Mouse (Mus musculus): ENCODE data around the gene Sp110.
"Not testable (repeated sequence)": the region's sequence is repeated elsewhere in the genome, so short reads cannot be mapped to it uniquely, and the experiment has no call there.

Sp110 gene

DNA sequence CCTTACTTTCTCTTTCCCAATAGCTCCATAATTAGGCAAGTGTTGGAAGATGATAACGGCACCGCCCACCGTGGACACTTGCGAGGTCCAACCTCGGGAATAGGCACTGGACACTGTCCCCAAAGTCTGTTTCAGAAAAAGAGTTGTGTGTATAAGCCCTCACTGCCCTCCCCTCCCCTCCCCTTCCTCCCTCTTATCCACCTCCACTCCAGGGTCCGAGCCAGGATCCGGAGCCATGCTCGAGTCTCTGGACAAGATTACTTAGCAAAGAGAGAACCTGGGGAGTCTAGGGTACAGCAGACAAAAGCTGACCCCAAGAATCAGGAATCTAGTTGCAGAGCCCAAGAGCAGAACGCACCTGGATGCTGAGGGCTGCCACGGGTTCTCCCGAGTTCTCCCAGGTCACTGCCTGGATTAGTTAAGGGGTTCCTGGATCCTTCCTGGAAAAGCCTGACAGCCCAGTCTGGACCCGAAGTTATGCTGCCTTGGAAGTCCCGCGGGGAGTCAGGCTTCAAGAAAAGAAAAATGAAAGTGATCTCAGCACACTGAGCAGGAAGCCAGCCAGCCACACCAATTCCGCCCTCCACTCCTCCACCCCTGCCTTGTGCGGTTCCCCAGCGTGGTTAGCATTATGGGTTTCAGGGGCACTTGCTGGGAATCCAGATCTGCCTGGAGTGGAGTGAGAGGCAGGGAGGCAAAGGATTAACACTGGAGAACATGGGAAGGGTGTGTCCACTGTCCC lies at the start of gene Sp110:
Gene Sp110 (minus strand): TSS at position 547 of the 742 bp plus-strand sequence.
- DNase-seq (ENCODE audit: low spot score in 2 of 2), result not testable (repeated sequence)

DNA sequence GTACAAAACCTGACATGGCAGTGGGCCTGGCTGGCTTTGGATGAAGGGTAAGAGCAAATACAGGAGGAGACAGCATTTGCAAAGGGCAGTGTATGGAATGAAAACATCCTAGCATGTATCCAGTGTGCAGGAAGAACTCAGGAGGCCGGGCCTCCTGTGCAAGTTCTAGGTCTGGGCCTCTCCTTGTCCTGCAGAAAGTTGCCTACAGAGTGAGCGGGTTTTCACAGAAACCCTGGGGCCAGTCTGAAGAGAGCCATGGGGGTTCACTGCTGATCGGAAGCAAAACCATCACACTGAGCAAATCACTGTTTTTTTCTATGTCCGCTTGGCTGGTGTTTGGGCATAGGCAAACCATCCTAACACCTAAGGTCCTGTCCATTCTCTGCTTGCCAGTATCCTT lies 39.5 kb upstream of the Sp110 start:
- DNase-seq (ENCODE audit: low spot score in 2 of 2), result not testable (repeated sequence)

DNA sequence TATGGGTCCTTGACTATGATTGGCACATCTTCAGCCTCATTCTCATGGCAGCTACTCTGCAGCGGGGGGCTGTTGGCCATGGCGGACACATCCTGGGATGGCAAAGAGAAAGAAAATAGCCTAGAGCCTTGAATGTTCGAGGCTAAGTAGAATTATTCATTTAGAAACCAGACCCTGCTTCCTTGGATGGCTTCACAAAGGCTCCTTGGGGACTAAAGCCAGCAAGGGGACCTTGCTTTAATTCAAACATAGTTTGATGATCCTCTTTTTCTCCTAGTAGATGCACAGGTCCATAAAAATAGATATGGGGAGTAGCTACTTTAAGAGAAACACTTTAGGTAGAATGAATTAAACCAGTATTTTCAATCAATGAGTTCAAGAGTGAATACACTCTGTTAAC lies 38.3 kb upstream of the Sp110 start:
- DNase-seq (ENCODE audit: low spot score in 2 of 2), result not testable (repeated sequence)

DNA sequence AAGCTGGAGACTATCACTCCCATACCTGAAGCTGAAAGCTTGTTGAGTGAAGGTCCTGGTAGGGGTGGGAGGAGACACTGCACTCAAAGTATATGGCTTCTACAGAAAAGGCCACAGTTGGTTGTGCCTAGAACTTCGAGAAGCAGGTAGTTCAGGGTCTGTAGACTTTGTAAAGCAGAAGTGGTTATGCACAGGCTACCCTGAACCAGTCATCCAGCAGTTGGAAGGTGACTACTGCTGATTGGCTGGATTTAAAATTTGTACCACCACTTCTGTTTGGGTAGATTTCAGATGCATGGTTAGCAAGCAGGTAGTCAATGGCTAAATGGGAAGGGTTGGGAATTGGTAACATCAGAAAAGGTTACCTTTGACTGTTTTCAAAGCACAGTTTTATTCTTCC lies 20.1 kb upstream of the Sp110 start:
- not testable (repeated sequence) for DNase-seq (ENCODE audit: low spot score in 2 of 2)

DNA sequence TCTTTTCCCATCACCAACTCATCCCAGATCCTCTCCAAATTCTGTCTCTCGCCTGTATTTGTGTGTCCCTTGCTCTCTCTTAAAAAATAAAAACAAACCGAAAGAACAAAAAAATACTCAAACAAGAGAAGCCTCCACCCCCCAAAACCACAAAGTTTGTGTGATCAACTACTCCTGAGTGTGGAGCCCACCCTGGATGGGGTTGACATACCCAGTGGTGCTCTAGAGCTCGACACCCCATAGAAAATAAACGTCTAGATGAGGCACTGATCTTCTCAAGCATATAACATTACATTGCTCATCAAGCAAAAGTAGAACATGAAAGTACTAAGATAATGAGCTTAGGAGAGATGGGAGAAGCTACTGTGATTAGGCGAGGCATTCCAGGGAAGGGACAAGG lies 18.5 kb upstream of the Sp110 start:
- not testable (repeated sequence) for DNase-seq (ENCODE audit: low spot score in 2 of 2)

DNA sequence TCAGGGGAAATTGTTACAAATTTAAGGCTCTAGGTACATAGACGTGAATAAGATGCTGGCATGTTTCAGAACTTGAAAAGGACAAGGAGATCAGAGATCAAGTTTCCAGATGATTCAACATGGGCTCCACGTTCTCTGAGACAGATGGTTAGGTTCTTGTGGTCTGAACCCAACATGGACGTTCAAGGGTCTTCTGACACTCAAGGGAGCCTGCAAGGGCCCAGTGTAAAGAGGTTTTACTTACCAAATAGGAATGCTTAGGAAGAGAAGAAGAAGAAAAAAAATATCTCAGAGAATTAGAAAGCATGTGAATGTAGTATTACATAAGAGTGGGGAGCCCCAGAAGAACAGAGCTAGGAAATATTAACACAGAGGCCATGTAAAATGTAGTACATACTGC lies 17.2 kb upstream of the Sp110 start:
- DNase-seq (ENCODE audit: low spot score in 2 of 2), result not testable (repeated sequence)

DNA sequence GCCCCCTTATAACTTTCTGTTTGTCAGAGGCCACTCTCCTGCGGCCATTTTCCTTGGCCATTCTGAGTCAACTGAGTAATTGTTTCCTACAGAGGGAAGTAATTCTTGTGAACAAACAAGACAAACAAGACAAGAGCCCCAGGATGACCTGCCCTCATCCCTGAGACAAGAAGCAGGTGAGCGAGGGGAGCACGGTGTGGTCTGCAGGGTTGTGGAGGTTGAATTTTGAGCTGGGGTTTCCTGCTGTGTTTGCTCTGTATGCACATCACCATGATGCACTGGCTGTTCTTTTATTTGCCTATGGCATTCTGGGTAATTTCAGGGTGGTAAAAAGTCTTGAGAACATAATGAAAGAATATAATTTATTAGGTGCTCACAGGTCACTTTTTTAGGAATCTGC lies 16.5 kb upstream of the Sp110 start:
- not testable (repeated sequence) for DNase-seq (ENCODE audit: low spot score in 2 of 2)

DNA sequence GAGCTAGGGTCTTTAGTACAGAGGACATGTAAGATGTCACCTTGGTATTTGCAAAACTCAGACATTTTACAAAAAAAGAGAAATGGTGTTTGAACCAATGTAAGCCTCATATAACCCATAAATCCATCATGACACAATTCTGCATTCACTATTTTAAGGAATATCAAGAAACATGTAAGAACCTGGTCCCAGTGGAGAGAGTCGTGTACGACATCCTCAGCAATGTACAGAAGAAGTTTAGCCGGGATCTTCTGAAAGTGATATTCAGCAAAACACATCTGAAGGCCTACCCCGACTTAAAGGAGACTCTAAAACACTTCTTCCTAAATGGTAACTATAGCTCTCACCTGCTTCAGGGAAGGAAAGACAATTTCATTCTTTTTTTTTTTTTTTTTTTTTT lies 12.0 kb upstream of the Sp110 start:
- not testable (repeated sequence) for DNase-seq (ENCODE audit: low spot score in 2 of 2)

DNA sequence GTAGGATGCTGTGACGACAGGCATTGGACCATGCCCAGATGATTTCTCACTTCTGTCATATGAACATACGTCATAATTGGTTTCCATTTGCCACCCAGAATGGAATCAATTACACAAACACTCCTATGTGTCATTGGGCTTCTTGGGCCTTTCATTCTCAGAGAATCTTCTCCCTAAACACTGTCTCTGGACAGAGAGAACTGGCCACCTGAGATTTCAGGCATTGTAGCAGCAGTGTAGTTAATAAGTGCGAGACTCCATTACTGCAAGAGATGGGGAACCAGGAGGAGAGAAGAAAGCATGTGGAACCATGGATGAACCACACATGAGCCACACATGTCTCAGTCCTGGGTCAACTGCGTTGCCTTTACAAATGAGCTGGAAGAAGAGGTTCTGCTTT lies 9.7 kb upstream of the Sp110 start:
- DNase-seq (ENCODE audit: low spot score in 2 of 2), result not testable (repeated sequence)

DNA sequence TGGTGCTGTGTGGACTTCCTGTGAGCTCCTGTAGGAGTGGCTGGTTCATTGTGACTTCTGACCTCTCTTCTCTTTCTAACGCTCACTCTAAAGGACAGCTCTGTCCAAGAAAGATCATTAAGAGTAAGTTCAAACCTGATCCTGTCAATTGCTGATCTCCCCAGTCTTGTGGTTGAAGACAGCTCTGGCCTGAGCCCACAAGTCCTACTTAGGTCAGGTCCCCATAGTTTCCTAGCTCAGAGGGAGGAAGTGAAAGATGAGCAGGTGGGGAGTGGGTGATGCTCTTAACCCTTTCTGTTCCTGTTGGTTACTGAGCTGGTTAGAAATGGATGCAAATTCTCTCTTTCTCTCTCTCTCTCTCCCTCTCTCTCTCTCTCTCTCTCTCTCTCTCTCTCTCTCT lies 5.7 kb upstream of the Sp110 start:
- not testable (repeated sequence) for DNase-seq (ENCODE audit: low spot score in 2 of 2)

DNA sequence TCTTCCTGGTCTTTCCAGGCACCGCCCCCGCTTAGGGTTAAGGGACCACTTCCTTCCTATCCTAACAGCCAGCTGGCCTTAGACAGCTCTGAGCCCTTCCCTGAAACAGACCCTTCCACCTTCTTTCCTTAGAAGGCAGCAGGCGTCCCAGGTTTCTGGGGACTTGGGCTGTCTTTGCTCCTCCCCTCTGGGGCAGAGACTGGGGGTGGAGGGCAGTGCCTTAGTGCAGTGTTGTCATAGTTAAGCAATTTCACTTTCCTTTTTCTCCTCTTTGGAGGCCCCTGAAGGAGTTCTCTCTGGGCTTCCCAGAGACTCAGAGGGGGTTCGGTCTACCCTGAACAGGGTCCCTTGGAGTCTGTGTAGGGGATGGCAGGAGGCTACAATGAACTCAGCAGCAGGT lies 2.2 kb upstream of the Sp110 start:
- not testable (repeated sequence) for DNase-seq (ENCODE audit: low spot score in 2 of 2)

DNA sequence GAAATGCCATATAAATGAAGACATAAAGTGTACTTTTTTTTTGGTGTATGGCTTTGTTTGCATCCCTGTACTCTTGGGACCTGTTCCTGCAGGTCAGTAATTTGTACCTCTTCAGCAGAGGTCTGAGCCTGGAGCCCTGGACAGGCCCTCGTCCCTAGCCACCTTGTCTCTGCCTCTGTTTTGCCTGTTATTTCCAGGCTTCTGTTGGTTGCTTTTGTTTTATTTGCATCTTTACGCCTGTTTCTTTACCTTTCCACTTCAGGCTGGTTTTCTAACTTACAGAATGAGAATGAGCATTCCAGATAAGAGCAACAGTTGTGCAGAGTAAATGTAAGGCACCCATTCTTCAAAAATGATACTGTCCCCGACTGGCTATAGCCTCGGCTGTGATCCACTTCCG lies 1.5 kb upstream of the Sp110 start, which contains the start of gene Sp140:
Gene Sp140 (plus strand): TSS at position 301 of the 400 bp plus-strand sequence.
- not testable (repeated sequence) for DNase-seq (ENCODE audit: low spot score in 2 of 2)

DNA sequence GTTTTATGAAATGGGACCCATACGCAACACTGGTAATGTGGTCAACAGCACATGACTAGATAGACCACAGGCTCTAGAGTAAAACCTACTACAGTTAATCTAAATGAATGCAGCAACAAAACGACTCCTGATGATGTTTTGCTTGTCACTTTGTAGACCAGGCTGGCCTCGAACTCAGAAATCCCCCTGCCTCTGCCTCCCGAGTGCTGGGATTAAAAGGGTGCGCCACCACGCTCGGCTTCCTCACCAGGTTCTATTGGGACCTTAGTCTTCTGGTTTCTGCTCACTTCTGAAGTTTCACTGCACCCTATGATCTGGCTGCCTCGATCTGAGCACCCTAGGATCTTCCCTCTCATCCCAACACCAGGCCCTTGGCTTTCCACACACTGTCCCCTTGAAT lies 6.1 kb downstream of the Sp110 start:
- not testable (repeated sequence) for DNase-seq (ENCODE audit: low spot score in 2 of 2)

DNA sequence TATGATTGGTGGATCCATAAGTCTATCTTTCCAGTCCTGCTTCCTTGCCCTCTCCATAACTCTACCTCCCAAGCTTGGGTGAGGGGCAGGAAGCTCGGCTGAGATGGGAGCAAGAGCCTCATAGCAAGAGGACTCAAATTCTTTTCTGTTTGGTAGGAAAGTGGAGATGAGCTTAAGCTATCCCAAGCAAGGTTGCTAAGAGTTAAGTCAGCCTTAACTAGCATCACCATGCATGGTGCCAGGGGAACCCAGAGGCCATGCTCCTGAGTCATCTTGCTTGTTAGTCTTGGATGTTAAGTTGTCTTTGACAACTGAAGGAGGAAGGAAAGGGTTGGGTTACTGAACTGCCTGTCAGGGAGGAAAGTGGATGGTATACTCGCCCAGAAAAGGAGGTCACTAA lies 9.9 kb downstream of the Sp110 start:
- DNase-seq (ENCODE audit: low spot score in 2 of 2), result not testable (repeated sequence)

DNA sequence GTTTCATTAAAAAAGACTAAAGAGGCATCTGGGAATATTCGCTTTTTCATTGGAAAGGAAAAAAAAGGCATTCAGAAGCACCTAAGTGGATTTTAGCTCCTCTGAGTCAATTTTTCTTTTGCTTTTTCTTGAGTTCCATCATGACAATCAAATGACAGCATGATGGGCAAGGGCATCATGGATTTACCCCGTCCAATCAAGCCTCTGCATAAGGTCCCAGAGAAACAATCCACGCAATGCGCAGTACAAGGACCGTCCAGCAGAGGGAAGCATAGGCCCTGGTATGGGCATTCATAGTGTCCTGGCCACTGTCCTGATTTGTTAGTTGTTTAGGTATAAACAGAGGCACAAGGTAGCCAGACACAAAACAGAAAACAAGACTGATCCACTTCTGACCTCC lies 17.1 kb downstream of the Sp110 start:
- not testable (repeated sequence) for DNase-seq (ENCODE audit: low spot score in 2 of 2)

DNA sequence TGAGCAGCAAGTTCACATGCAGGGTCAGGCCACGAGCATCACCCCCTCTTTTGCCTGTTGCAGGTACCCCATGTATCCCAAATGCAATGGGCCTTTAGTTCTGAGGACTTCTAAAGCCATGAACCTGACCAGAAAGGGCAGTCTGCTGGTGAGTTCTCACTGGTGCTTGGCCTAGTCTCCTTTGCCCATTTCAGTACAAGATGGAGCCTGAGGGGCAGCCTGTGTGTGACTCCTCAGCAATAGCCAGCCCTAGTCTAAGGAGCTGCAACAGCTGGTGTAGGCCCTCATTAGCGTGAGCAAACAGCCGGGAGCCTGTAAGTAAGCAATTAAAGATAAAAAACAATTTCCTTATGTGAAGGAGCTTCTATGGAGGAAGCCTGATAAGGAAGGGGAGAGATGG lies 18.0 kb downstream of the Sp110 start:
- DNase-seq (ENCODE audit: low spot score in 2 of 2), result not testable (repeated sequence)

DNA sequence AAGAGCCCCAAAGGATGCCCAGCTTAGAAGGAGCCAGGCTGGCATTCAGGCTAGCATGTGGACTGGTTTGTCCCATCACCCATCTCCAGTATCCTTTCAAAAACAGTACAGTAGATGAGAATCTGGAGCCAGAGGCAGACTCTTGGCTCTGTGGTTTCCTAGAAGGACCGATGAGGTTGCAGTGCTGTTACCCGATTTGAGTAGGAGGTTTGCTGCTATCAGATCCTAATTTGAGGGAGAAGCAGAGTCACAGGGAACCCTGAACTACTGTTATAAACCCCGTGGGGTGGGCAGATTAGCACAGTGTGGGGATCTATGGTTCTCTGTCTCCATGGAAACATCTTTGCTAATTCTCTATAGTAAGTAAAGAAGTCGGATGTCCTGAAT lies 18.5 kb downstream of the Sp110 start:
- DNase-seq (ENCODE audit: low spot score in 2 of 2), result not testable (repeated sequence)

DNA sequence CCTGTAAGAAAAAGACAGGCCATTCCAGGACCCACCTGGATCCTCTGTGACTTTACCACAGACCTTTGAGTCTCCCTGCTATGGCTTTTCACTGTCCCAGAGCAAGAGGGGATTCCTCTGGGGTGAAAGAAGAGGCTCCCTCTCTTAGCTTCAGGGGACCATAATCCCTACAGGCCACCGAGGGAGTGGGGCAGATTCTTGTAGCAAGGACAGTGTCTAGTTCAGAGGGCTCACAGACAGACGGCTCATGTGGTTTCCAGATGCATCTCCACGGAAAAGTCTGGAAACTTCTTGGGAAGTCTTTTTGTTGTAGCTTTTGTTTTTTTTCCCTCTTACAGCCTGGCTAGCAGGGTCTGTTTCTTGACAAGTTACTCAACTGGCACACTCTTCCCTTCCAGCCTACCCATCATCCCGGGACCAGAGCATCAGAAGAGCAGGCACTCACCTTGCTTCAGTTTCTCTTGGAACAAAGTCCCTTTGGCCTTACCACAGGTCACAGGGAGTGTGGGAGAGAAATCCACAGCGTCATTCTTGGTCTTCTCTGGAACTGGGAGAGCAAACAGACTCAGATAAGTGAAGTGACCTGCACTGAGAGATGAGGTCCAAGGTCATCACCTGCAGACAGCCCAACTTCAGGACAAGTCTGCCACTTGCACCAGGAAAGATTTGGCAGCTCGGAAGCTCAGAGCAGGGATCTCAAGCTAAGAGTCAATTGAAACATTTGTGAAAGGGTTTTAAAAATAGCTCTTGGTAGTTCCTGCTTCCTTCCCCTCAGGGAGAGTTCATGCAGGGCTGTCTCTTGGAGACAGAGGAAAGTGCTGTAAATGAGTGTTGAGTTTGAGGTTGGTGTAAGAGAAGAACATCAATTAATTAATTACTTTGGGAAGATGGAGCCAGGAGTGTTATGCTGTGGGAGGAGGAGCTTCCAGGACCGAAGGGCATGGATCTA lies 19.1 kb downstream of the Sp110 start:
- not testable (repeated sequence) for DNase-seq (ENCODE audit: low spot score in 2 of 2)

DNA sequence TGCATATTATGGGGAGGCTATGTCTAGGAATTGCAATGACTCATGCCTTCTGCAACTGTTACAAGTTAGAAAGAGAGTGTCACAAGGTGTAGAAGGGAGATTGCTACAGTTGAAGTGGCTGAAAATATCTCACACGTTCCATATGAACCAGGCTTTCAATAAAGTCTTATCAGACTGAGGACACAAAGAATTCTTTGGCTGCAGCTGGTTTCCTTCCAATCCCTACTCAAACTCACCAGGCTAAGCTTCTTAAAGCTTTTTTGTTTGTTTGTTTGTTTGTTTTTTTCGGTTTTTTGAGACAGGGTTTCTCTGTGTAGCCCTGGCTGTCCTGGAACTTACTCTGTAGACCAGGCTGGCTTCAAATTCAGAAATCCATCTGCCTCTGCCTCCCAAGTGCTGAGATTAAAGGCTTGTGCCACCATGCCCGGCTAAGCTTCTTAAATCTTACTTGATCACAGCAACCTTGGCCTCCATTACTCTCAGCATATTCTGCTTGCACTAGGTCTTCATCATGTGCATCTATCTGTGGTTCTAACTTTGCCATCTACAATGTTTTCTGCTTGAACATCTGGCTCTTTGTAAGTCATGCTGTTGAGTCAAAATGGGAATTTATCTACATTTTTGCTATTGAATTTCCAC lies 20.1 kb downstream of the Sp110 start:
- DNase-seq (ENCODE audit: low spot score in 2 of 2), result not testable (repeated sequence)

DNA sequence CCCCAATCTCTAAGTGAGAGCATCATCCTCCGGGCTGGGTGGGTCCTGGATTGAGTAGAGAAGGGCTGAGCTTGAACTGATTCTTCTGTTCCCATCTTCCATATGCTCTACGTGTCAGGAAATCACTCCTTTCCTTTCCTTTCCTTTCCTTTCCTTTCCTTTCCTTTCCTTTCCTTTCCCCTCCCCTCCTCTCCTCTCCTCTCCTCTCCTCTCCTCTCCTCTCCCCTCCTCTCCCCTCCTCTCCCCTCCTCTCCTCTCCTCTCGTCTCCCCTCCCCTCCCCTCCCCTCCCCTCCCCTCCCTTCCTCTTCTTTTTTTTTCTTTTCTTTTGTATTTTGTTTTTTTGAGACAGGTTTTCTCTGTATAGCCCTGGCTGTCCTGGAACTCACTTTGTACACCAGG lies 23.2 kb downstream of the Sp110 start, which contains the start of gene G530012D18Rik:
Gene G530012D18Rik (plus strand): TSS at position 301 of the 400 bp plus-strand sequence.
- DNase-seq (ENCODE audit: low spot score in 2 of 2), result not testable (repeated sequence)

DNA sequence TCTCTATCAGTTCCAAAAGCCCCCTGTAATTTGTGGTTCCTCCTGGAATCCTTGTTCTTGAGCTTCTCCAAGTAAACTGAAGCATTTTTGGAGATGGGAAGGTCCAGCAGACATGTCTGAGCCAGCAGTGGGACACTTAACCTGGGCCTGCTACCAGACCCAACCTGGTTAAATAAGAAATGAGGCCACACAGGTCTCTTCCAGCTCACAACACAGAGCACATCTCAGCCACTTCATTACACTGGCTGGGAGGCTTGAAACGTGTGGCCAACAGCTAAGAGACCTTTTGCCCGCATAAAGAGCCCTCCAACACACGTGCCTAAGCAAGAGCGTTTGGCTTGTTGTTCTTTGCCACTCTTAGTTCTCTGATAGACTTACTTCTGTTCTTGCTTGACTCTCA lies 25.1 kb downstream of the Sp110 start:
- DNase-seq (ENCODE audit: low spot score in 2 of 2), result not testable (repeated sequence)

DNA sequence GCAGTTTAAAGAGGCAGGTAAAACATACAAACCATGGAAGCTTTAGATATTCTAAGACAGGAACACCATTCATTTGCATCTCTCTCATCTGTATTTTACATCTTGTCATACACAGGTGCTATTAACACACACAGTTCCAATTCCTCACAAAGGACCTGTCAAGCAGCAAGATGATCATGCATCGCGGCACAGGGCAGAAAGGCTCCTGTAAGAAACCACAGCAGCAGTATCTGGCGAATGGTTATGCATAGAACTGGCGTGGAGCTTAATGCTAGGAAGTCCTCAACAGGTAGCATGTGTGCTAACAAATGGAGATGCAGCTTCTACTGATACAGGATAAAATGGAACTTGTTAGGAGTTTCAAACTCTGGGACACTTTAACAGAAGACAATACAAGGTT lies 43.4 kb downstream of the Sp110 start:
- peak; percentile 8 to 12 for DNase-seq (ENCODE audit: low spot score in 2 of 2)
